Mouse (Mus musculus): Measurements from ENCODE around the gene Tnfsf4.

Tnfsf4 gene

DNA sequence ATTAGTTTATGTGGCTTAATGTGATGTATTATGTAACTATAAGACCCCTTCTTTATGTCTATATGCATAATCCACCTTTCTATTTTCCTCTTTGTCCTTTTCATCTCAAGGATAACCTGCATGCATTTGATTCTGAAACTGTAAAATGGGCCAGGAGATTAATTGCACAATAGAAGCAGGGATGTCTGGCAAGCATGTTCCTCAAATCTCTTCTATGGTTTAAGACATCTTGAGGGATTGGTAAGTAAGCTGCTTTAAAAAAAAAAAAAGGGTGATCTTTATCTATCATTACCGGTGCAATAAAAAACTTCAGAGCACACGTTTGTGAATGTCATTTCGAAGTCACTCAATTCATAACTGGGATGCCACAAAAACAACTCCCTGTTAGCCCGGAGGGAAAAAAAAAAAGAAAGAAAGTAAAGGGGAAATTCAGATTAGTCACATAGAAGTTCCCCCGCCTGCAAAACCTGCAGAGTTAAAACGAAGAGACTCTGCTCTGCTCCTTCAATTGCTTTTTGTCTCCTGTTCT is at the start of gene Tnfsf4:
Gene Tnfsf4 (plus strand): TSS at position 479 of the 529 bp plus-strand sequence.
- DNase-seq: no peak

GRCm38 (mm10) chr1:161350981-161351380 is 44.2 kb upstream of the Tnfsf4 start:
- no peak for DNase-seq

DNA sequence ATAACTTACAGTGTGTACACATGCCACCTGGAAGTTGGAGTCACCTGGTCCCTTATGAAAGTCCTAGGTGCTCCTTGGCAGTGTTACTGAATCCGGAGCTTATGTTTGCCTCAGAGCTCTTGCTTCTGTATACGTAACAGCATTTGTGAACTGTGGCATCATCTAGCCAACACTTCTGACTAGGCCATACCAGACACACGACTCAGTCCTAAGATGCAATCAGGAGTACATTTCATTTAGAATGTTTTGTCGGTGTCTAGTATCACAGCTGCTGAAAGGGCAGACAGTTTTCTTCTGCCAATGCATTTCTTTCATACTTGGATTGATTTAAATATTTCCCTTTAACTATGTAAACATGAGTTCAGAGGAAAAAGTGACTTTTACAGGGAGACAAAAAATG is 30.2 kb upstream of the Tnfsf4 start:
- no peak for DNase-seq

GRCm38 (mm10) chr1:161371919-161372318 is 23.3 kb upstream of the Tnfsf4 start:
- DNase-seq: no peak

DNA sequence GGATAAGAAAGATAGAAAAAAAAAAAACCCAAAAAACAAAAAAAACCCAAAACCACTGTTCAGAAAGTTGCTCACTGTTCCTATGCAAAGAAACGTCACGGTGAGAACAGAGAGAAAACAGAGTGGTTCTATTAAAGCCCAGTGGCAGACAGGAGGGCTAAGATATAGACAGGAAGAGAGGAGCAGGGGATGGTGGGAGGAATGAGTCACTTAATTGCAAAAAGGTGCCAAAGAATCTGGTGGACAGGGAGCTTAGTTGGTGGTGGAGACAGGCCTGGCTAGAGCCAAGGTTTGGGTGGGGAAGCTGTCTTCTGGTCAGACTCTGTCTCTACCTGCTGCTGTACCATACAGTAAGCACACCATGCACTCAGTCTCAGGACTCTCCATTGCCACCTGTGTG is 19.3 kb upstream of the Tnfsf4 start:
- DNase-seq: no peak

DNA sequence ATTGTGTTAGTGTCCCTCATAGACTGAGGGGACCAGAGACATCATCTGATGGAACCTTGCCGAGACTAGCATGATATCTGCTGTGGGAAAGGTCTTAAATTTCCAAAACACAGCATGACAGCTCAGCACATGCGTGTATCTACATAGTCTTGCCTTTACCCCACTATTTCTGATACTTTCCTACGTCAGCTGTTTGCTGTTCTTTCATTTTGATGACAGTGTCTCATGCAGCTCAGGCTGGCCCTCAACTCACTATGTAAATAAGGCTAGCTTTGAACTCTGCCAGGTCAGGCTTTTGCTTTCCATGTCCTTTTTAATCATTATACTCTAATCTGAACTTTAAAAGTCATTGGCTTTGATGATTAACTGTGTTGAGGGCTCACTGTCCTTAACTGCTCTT is 16.6 kb upstream of the Tnfsf4 start:
- no peak for DNase-seq

- no peak for DNase-seq
Measured at GRCm38 (mm10) chr1:161379685-161380424, 15.4 kb upstream of the Tnfsf4 start.

DNA sequence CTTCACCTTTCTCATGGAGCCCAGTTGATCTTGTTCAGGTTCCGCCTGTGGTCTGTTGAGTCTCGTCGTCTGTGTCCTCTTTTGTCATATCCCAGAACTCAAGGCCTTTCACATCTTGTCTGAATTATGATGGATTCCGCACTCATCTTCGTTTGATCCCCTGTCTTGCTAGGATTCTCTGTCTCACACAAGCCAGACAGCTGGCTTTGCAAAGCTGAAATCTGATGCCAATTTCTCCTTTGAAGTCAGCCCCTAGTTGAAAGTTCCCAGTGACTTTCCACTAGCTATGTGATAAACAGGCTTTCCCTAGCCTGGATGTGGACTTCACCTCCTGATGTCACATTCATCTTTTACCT is 14.8 kb upstream of the Tnfsf4 start:
- no peak for DNase-seq

- no peak for DNase-seq
Measured at GRCm38 (mm10) chr1:161390066-161390465, 5.1 kb upstream of the Tnfsf4 start.

GRCm38 (mm10) chr1:161392906-161393305 is 2.3 kb upstream of the Tnfsf4 start:
- DNase-seq: no peak

DNA sequence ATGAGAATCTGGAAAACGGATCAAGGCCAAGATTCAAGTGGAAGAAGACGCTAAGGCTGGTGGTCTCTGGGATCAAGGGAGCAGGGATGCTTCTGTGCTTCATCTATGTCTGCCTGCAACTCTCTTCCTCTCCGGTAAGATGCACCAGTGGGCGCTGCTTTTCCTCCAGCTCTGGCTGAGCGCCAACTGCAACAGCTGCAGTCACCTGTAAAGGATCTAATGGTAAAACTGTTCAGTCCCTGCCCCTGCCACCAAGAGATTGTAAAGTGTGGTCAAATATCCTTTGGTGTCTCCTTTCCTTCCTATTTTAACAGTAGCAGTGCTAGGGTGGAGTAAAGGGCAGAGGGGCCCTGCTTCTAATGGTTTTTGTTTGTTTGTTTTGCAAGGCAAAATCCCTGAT is 401 bp downstream of the Tnfsf4 start:
- DNase-seq: no peak

DNA sequence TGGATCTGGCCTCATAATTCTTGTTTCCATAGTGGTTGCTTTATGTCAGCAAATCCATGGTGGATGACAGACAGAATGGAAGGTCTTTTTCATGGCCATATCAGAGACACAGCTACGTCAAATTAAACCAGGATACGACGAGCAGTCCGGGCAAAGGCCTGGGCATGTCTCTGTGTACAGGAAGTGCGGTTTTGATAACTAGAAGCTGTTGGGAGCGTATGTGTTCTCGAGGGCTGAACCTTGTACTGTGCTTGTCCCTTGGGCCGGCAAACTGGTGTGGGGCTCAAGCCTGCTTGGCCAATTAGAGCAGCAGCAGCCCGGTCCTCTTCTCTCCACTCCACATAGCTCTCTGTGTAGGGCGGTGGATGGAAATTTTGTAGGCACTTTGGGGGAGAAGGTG is 1.1 kb downstream of the Tnfsf4 start:
- no peak for DNase-seq

GRCm38 (mm10) chr1:161400126-161400525 is 4.9 kb downstream of the Tnfsf4 start:
- peak; percentile 81 for DNase-seq

DNA sequence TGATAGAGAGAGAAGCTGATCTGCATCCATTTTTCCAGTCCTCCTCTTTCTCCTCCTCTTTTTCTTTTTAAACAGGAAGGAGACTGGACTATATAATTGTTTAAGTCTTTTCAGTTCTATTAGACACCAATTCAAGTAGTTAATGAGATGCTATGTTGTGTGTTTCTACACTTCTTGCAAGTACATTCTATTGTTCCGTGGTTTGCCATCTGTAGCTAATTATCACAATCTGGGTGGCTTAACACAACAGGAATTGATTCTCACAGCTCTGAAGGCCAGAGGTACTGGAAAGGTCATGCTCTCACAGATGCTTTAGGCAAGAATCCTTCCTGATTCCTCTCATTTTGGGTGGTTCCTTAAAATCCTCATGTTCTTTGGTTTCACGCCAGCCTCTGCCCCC is 7.9 kb downstream of the Tnfsf4 start:
- no peak for DNase-seq

DNA sequence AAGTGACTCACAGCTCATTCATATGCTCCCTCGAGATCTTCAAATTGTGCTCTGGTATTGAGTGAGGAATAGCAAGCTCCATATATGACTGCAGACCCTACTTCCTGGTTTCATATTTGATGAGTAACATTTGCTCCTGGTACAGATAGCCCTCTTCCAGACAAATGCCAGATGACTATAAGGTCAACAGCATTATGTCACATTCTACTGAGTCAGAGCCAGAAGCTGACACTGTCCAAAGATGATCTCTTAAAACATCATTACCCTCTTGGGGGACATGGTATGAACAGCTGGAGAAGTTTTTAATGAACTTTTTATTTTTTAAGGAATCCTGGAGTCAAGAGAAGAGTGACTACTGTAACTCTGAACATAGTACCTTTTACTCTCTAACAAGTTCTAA is 11.3 kb downstream of the Tnfsf4 start:
- DNase-seq: no peak

DNA sequence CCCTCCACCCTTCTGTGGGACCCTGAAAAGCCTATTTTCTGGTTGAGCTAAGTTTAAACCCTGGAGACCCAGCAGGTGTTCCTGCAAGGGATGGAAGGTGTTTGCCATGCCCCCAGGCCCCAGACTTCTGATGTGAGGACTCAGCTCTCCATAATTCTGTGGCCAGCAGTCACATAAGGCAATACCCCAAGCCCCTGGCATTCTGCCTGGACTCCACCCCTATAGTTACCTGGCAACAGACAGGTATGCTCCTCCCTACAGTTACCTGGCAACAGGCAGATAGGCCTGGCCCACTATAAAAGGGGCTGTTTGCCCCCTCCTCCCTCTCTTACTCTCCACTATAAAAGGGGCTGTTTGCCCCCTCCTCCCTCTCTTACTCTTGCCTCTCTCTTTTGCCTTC is 24.7 kb downstream of the Tnfsf4 start:
- DNase-seq: no peak

- DNase-seq: no peak
Measured at GRCm38 (mm10) chr1:161420646-161421045, 25.4 kb downstream of the Tnfsf4 start.

- DNase-seq: no peak
Measured at GRCm38 (mm10) chr1:161426277-161427056, 31.3 kb downstream of the Tnfsf4 start.

GRCm38 (mm10) chr1:161427057-161427311 is 31.8 kb downstream of the Tnfsf4 start:
- no peak for DNase-seq

GRCm38 (mm10) chr1:161435781-161436180 is 40.6 kb downstream of the Tnfsf4 start:
- DNase-seq: no peak

DNA sequence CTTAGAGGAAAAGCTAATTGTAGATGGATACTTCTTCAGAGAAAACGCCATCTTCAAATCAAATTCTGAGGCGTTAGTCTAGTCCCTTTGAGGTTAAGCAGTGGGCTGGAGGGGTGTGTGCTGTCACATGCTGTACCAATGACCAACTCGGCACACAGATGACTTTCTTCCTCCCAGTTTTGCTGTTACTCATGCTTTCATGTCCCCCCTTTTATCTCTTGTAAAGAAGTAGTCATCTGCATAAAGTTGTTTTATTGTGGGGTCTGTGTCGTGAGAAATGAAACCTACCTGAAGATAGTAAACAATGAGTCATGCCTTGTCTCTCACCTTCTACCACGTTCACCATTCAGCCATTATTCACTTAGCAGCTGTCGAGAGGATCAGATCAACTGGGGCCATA is 41.3 kb downstream of the Tnfsf4 start:
- no peak for DNase-seq

DNA sequence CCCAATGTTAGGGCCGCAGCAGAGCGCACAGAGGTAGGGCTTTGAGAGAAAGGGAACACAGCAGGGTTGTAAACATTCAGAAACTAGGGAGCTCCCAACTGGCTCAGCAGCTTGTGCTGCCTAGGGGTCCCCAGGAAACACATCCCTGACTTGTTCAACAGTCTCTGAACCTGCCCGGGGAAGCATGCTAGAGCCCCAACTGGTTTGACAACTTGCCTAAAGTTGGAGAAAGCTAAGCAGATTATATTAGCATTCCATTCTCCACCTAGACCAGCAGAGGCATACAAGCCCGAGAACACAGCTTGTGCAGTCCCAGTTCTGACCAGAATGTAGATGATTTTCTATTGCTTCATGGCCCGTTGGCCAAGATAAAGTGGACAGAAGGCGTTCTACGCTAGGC is 49.6 kb downstream of the Tnfsf4 start:
- DNase-seq: no peak

GRCm38 (mm10) chr1:161451683-161452245 is 56.6 kb downstream of the Tnfsf4 start:
- no peak for DNase-seq

DNA sequence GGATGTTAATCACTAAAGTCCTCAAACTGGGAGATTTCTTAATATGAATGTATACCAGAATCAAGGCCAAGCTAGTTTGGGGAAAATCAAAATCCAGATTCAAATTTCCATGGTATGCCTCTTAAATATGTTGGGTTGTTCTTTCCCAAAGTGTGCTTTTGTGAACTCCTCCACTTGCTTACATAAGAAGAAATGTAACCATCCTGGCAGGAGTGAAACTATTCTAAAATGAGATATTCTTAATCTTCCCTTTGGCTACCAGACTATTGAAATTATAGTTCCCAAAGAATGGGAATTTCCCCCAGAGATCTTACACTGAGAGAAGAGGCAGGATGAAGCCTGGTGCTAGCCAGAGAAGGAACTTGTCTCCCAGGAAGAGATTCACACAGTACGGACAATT is 57.0 kb downstream of the Tnfsf4 start:
- no peak for DNase-seq

Data from right cerebral cortex, postnatal 14 days (tissue).